Mouse (Mus musculus): ENCODE data around the gene Ifrd1. TPM values are rescaled to one million over a fixed set of nuclear protein-coding genes. Genes with fewer than 3 reads are reported as not detected.

Ifrd1 gene
- 182 and 188 TPM in 2 replicates for polyA plus RNA-seq (2015; fragmentation: Nextera tagmentation; extraction: Ambion mirVana)

- 60% methylated on average over 5 of the region's 5 CpGs for WGBS
- Histone ChIP-seq H3K36me3 (ENCODE audit: control insufficient read depth, insufficient read depth) (no peaks in the 10 kb centered on the region), H3K9ac (replicated peaks; ENCODE audit: low read depth, low read length) (no peak within 1 kb of the TSS), H3K4me1 (replicated peaks; ENCODE audit: control insufficient read depth, insufficient read depth, low read length) (0 out of 2 replicates have a peak, but pooled peaks cover 2% of the 10 kb centered on the region), H3K27me3 (replicated peaks; ENCODE audit: control insufficient read depth, insufficient read depth, low read length) (no peaks in the 10 kb centered on the region), H3K27ac (ENCODE audit: low read length) (no peak within 1 kb of the TSS), H3K4me2 (ENCODE audit: low read length) (no peak within 1 kb of the TSS), H3K9me3 (ENCODE audit: control insufficient read depth, low read length) (no peaks in the 10 kb centered on the region), H3K4me3 (replicated peaks; ENCODE audit: low read length) (no peak within 1 kb of the TSS)
- ATAC-seq: no peak
Measured at GRCm38 (mm10) chr12:40248454-40249180, at the start of gene Ifrd1. TSS of gene Ifrd1 (minus strand) at chr12:40248504.

DNA sequence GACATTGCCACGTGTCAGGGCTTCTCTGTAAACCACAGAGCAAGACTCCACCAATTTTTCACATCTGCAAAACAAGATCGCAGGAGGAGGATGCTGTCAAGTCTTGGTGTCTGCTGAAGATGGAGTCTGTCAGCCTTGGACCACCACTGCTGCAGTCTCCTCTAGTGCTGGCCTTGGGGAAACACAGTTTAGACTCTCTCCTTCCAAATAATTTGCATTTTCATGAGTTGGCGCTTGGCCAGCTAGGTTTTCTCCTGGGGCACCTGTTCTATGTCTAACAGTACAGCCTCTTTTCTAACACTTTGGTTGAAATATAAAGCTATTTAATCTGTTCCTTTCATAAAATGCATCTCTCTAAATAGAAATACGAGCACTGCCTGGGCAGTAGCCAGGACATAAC, 38.2 kb upstream of the Ifrd1 start:
- Histone ChIP-seq H3K27me3 (replicated peaks; ENCODE audit: control insufficient read depth, insufficient read depth, low read length) (no peaks in the 10 kb centered on the region), H3K4me2 (ENCODE audit: low read length) (no peak overlapping the region), H3K36me3 (ENCODE audit: control insufficient read depth, insufficient read depth) (no peaks in the 10 kb centered on the region), H3K4me1 (replicated peaks; ENCODE audit: control insufficient read depth, insufficient read depth, low read length) (no peaks in the 10 kb centered on the region), H3K9ac (replicated peaks; ENCODE audit: low read depth, low read length) (no peak overlapping the region), H3K4me3 (replicated peaks; ENCODE audit: low read length) (no peak overlapping the region), H3K9me3 (ENCODE audit: control insufficient read depth, low read length) (0 out of 2 replicates have a peak, but pooled peaks cover 2% of the 10 kb centered on the region), H3K27ac (ENCODE audit: low read length) (no peak overlapping the region)
- ATAC-seq: no peak
- 60% methylated on average over 4 of the region's 4 CpGs for WGBS

- no peak overlapping the region for H3K27ac ChIP-seq (ENCODE audit: low read length)
Measured at GRCm38 (mm10) chr12:40280596-40281325, 32.5 kb upstream of the Ifrd1 start.

DNA sequence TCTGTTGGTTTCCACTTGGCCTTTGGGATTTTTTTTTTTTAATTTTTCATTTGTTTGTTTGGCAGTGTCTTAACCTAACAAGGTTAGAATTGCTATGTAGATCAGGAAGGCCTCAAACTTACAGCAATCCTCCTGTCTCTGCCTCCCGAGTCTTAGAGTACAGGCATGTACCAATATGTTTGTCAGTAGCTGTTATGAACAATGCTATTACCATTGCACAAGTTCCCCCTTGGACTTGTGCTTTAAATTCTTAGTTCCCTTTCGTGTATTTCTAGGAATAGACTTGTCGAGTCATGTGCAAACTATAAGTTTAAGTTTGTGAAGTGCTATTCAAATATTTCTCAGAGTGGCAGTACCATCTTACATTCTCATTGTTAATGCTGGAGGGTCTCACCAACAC, 29.3 kb upstream of the Ifrd1 start:
- Histone ChIP-seq H3K4me1 (replicated peaks; ENCODE audit: control insufficient read depth, insufficient read depth, low read length) (no peaks in the 10 kb centered on the region), H3K36me3 (ENCODE audit: control insufficient read depth, insufficient read depth) (no peaks in the 10 kb centered on the region), H3K9me3 (ENCODE audit: control insufficient read depth, low read length) (no peaks in the 10 kb centered on the region), H3K4me2 (ENCODE audit: low read length) (no peak overlapping the region), H3K4me3 (replicated peaks; ENCODE audit: low read length) (no peak overlapping the region), H3K27me3 (replicated peaks; ENCODE audit: control insufficient read depth, insufficient read depth, low read length) (no peaks in the 10 kb centered on the region), H3K27ac (ENCODE audit: low read length) (no peak overlapping the region), H3K9ac (replicated peaks; ENCODE audit: low read depth, low read length) (no peak overlapping the region)
- WGBS: 92% methylated on average over 3 of the region's 3 CpGs
- ATAC-seq: no peak

More at GRCm38 (mm10) chr12:40280596-40281325, 32.5 kb upstream of the Ifrd1 start:
- H3K9ac ChIP-seq (replicated peaks; ENCODE audit: low read depth, low read length): no peak overlapping the region
- no peaks in the 10 kb centered on the region for H3K36me3 ChIP-seq (ENCODE audit: control insufficient read depth, insufficient read depth)
- WGBS: 89% methylated on average over 4 of the region's 4 CpGs
- no peak for ATAC-seq
- H3K4me3 ChIP-seq (replicated peaks; ENCODE audit: low read length): no peak overlapping the region
- no peaks in the 10 kb centered on the region for H3K4me1 ChIP-seq (replicated peaks; ENCODE audit: control insufficient read depth, insufficient read depth, low read length)
- no peak overlapping the region for H3K4me2 ChIP-seq (ENCODE audit: low read length)
- no peaks in the 10 kb centered on the region for H3K9me3 ChIP-seq (ENCODE audit: control insufficient read depth, low read length)
- no peaks in the 10 kb centered on the region for H3K27me3 ChIP-seq (replicated peaks; ENCODE audit: control insufficient read depth, insufficient read depth, low read length)

DNA sequence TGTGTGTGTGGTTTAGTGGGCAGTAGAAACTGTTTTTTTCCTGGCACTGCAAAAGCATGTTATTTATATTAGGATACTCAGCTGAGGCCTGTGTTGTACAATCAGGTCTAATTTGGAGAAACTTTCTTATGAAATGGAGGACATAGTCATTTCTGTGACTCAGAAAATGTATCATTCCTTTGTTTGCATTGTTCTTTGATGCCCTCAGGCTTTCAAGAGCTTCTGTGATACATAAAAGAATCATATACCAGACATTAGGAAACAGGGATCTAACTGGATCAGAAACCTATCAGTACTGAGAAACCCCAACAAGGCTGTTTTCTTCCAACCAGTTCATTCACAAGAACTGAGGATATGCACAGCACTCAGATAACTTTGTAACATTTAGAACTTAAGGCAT, 26.6 kb upstream of the Ifrd1 start:
- no peak for ATAC-seq
- Histone ChIP-seq H3K36me3 (ENCODE audit: control insufficient read depth, insufficient read depth) (no peaks in the 10 kb centered on the region), H3K9me3 (ENCODE audit: control insufficient read depth, low read length) (no peaks in the 10 kb centered on the region), H3K4me2 (ENCODE audit: low read length) (no peak overlapping the region), H3K27ac (ENCODE audit: low read length) (no peak overlapping the region), H3K4me3 (replicated peaks; ENCODE audit: low read length) (no peak overlapping the region), H3K27me3 (replicated peaks; ENCODE audit: control insufficient read depth, insufficient read depth, low read length) (no peaks in the 10 kb centered on the region), H3K9ac (replicated peaks; ENCODE audit: low read depth, low read length) (no peak overlapping the region), H3K4me1 (replicated peaks; ENCODE audit: control insufficient read depth, insufficient read depth, low read length) (no peaks in the 10 kb centered on the region)

DNA sequence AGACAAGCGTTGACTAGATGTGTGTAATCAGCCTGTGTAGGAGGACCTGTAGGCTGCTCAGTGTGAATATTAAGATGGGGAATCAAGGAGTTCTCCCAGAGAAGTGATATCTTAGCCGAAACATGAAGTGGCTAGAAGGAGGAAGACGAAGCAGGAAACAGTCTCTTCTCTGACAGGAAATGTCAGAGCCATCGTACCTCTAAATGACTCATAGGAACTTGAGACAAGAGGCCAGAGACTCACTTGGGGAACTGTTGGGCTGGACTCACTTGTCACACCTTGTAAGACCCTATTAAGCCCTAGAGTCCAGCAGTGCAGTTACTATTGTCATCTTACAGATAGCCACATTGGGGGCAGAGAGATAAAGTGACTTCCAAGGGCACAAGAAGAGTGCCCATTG, 25.0 kb upstream of the Ifrd1 start:
- Histone ChIP-seq H3K4me2 (ENCODE audit: low read length) (no peak overlapping the region), H3K27ac (ENCODE audit: low read length) (no peak overlapping the region), H3K9ac (replicated peaks; ENCODE audit: low read depth, low read length) (no peak overlapping the region), H3K4me3 (replicated peaks; ENCODE audit: low read length) (no peak overlapping the region), H3K4me1 (replicated peaks; ENCODE audit: control insufficient read depth, insufficient read depth, low read length) (no peaks in the 10 kb centered on the region), H3K36me3 (ENCODE audit: control insufficient read depth, insufficient read depth) (no peaks in the 10 kb centered on the region), H3K27me3 (replicated peaks; ENCODE audit: control insufficient read depth, insufficient read depth, low read length) (no peaks in the 10 kb centered on the region), H3K9me3 (ENCODE audit: control insufficient read depth, low read length) (no peaks in the 10 kb centered on the region)
- WGBS: 95% methylated on average over 4 of the region's 4 CpGs
- ATAC-seq: no peak

- ATAC-seq: no peak
- Histone ChIP-seq H3K27ac (ENCODE audit: low read length) (no peak overlapping the region), H3K36me3 (ENCODE audit: control insufficient read depth, insufficient read depth) (no peaks in the 10 kb centered on the region), H3K27me3 (replicated peaks; ENCODE audit: control insufficient read depth, insufficient read depth, low read length) (no peaks in the 10 kb centered on the region), H3K4me2 (ENCODE audit: low read length) (no peak overlapping the region), H3K9me3 (ENCODE audit: control insufficient read depth, low read length) (no peaks in the 10 kb centered on the region), H3K4me3 (replicated peaks; ENCODE audit: low read length) (no peak overlapping the region), H3K4me1 (replicated peaks; ENCODE audit: control insufficient read depth, insufficient read depth, low read length) (no peaks in the 10 kb centered on the region), H3K9ac (replicated peaks; ENCODE audit: low read depth, low read length) (no peak overlapping the region)
- WGBS: 90% methylated on average over 4 of the region's 4 CpGs
Measured at GRCm38 (mm10) chr12:40272710-40273109, 24.4 kb upstream of the Ifrd1 start.

DNA sequence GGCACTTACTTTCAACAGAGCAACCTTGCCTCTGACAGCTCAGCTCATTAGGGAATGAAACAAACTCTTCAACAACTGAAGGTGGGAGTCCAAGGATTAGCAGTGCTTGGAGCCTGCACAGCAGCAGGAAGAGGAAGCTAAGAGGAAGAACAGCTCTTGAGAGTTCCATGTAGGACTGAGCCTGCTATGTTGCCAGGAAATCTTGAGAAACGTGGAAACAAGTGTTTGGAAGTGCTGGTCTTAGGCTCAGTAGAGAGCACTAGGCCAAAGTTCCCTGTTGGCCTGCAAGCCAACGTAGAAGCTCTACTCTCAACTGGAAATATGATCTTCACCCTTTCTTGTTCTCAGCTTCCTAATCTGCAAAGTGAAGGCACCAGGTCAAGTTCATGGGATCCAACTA, 20.0 kb upstream of the Ifrd1 start:
- Histone ChIP-seq H3K4me1 (replicated peaks; ENCODE audit: control insufficient read depth, insufficient read depth, low read length) (no peaks in the 10 kb centered on the region), H3K36me3 (ENCODE audit: control insufficient read depth, insufficient read depth) (no peaks in the 10 kb centered on the region), H3K27ac (ENCODE audit: low read length) (no peak overlapping the region), H3K9ac (replicated peaks; ENCODE audit: low read depth, low read length) (no peak overlapping the region), H3K9me3 (ENCODE audit: control insufficient read depth, low read length) (no peaks in the 10 kb centered on the region), H3K4me3 (replicated peaks; ENCODE audit: low read length) (no peak overlapping the region), H3K27me3 (replicated peaks; ENCODE audit: control insufficient read depth, insufficient read depth, low read length) (no peaks in the 10 kb centered on the region), H3K4me2 (ENCODE audit: low read length) (no peak overlapping the region)
- ATAC-seq: no peak
- WGBS: 77% methylated on average over 2 of the region's 2 CpGs

DNA sequence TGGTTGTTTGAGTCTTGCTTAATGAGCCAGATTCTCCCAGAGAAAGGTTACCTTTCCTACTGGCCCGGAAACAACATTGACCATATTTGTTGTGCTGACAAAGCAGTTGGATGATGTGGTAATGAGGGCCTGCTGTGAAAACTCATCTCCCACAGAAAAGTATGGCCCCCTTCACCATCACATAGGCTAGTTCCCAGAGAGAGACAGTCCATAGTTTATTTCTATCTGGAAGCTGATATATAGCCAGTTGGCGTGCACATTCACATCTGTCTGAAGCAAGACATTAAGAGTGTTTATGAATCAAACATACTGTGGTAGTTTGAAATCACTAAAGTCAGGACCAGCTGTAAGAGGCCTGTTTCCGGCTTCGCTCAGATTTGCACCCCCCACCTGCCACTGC, 15.4 kb upstream of the Ifrd1 start:
- Histone ChIP-seq H3K4me3 (replicated peaks; ENCODE audit: low read length) (no peak overlapping the region), H3K36me3 (ENCODE audit: control insufficient read depth, insufficient read depth) (no peaks in the 10 kb centered on the region), H3K27me3 (replicated peaks; ENCODE audit: control insufficient read depth, insufficient read depth, low read length) (no peaks in the 10 kb centered on the region), H3K4me2 (ENCODE audit: low read length) (no peak overlapping the region), H3K9ac (replicated peaks; ENCODE audit: low read depth, low read length) (no peak overlapping the region), H3K4me1 (replicated peaks; ENCODE audit: control insufficient read depth, insufficient read depth, low read length) (no peaks in the 10 kb centered on the region), H3K27ac (ENCODE audit: low read length) (no peak overlapping the region), H3K9me3 (ENCODE audit: control insufficient read depth, low read length) (no peaks in the 10 kb centered on the region)
- ATAC-seq: no peak
- 72% methylated on average over 4 of the region's 4 CpGs for WGBS

All from forebrain, embryonic 16.5 days (tissue).